Mouse (Mus musculus) MEL (cell line): Measurements from ENCODE around the gene Acot10. TPM values are rescaled to one million over a fixed set of nuclear protein-coding genes. Genes with fewer than 3 reads are reported as not detected.
A peak's percentile ranks its signal among the peaks of the same experiment; 100 is the strongest.
"Not testable (repeated sequence)": the region's sequence is repeated elsewhere in the genome, so short reads cannot be mapped to it uniquely, and the experiment has no call there.

Experiments
- DNase-seq: peaks from one replicate; pipeline ENCODE4 v3.0.0; 2011; ENCODE audit warnings: low read depth, low spot score
- H3K27ac ChIP-seq: 2 replicates; pipeline ENCODE4 v1.5.1; 2012; ENCODE audit warnings: low read depth, mild to moderate bottlenecking, control low read depth, low read length, moderate library complexity; ENCODE audit not compliant: control insufficient read depth
- H3K27me3 ChIP-seq, 2 experiments: fragments of 150-350 bp in 1 of 2; sonication (generic) in 1 of 2; 2 replicates each; pipeline ENCODE4 v1.6.1; 2012; ENCODE audit warnings: low read length in 2 of 2, mild to moderate bottlenecking in 2 of 2, improper control_type of control experiment in 1 of 2, moderate library complexity in 1 of 2; ENCODE audit not compliant: insufficient read depth in 2 of 2, control insufficient read depth in 1 of 2
- H3K36me3 ChIP-seq, 2 experiments: 2 replicates each; pipeline ENCODE4 v1.6.1; 2012 to 2014; ENCODE audit warnings: low read length in 2 of 2, improper control_type of control experiment in 1 of 2, inconsistent platforms in 1 of 2, mild to moderate bottlenecking in 1 of 2; ENCODE audit not compliant: insufficient read depth in 2 of 2, control insufficient read depth in 1 of 2
- H3K4me1 ChIP-seq, 2 experiments: fragments of 150-350 bp in 1 of 2; sonication (generic) in 1 of 2; 2 replicates each; pipeline ENCODE4 v1.6.1; 2012; ENCODE audit warnings: low read length in 2 of 2, improper control_type of control experiment in 1 of 2, mild to moderate bottlenecking in 1 of 2; ENCODE audit not compliant: insufficient read depth in 2 of 2, control insufficient read depth in 1 of 2
- H3K4me3 ChIP-seq, 2 experiments: fragments of 150-350 bp in 1 of 2; sonication (generic) in 1 of 2; 2 replicates each; pipeline ENCODE4 v1.5.1; 2012; ENCODE audit warnings: low read depth in 2 of 2, low read length in 2 of 2, mild to moderate bottlenecking in 2 of 2, moderate library complexity in 2 of 2, control low read depth in 1 of 2, improper control_type of control experiment in 1 of 2; ENCODE audit not compliant: control insufficient read depth in 1 of 2, insufficient read depth in 1 of 2
- H3K79me2 ChIP-seq: 2 replicates; pipeline ENCODE4 v1.6.1; 2012; ENCODE audit warnings: mild to moderate bottlenecking, low read length, moderate library complexity; ENCODE audit not compliant: control insufficient read depth, poor library complexity, insufficient read depth
- H3K9ac ChIP-seq: 2 replicates; pipeline ENCODE4 v1.6.1; 2012; ENCODE audit warnings: low read depth, mild to moderate bottlenecking, control low read depth, low read length, moderate library complexity; ENCODE audit not compliant: control insufficient read depth, poor library complexity, severe bottlenecking
- H3K9me3 ChIP-seq: fragments of 150-350 bp; sonication (generic); replicated peaks from 2 replicates; pipeline ENCODE4 v1.6.1; 2012; ENCODE audit warnings: mild to moderate bottlenecking, low read length, improper control_type of control experiment, moderate library complexity; ENCODE audit not compliant: insufficient read depth
- BHLHE40 ChIP-seq: IDR thresholded peaks from 2 replicates; pipeline ENCODE4 v1.6.1; 2012; ENCODE audit warnings: low read depth, mild to moderate bottlenecking, inconsistent platforms, low read length, improper control_type of control experiment, borderline replicate concordance
- CHD2 ChIP-seq: IDR thresholded peaks from 2 replicates; pipeline ENCODE4 v1.6.1; 2011; ENCODE audit warnings: low read length, improper control_type of control experiment
- ETS1 ChIP-seq: IDR thresholded peaks from 2 replicates; pipeline ENCODE4 v1.6.1; 2012; ENCODE audit warnings: low read depth, mild to moderate bottlenecking, inconsistent platforms, low read length, improper control_type of control experiment, moderate library complexity
- GABPA ChIP-seq: IDR thresholded peaks from 2 replicates; pipeline ENCODE4 v1.6.1; 2012; ENCODE audit warnings: low read depth, mild to moderate bottlenecking, inconsistent platforms, low read length, improper control_type of control experiment, moderate library complexity
- HCFC1 ChIP-seq: IDR thresholded peaks from 2 replicates; pipeline ENCODE4 v1.6.1; 2012; ENCODE audit warnings: low read depth, mild to moderate bottlenecking, inconsistent platforms, low read length, improper control_type of control experiment, moderate library complexity
- JUND ChIP-seq: IDR thresholded peaks from 2 replicates; pipeline ENCODE4 v1.6.1; 2011; ENCODE audit warnings: low read depth, mild to moderate bottlenecking, improper control_type of control experiment, low read length
- KAT2A ChIP-seq: conservative IDR thresholded peaks from 2 replicates; pipeline ENCODE4 v1.6.1; 2012; ENCODE audit warnings: low read depth, low read length, improper control_type of control experiment, inconsistent platforms
- MAFK ChIP-seq: IDR thresholded peaks from 2 replicates; pipeline ENCODE4 v1.6.1; 2011; ENCODE audit warnings: low read depth, mild to moderate bottlenecking, low read length, improper control_type of control experiment, borderline replicate concordance
- MYB ChIP-seq: IDR thresholded peaks from 2 replicates; pipeline ENCODE4 v1.6.1; 2011; ENCODE audit warnings: mild to moderate bottlenecking, low read depth, low read length, improper control_type of control experiment
- NELFE ChIP-seq: IDR thresholded peaks from 2 replicates; pipeline ENCODE4 v1.6.1; 2011; ENCODE audit warnings: low read depth, low read length, improper control_type of control experiment
- NRF1 ChIP-seq: IDR thresholded peaks from 2 replicates; pipeline ENCODE4 v1.6.1; 2014; ENCODE audit warnings: low read depth, mild to moderate bottlenecking, inconsistent platforms, low read length, improper control_type of control experiment, moderate library complexity; ENCODE audit not compliant: poor library complexity, insufficient read depth, severe bottlenecking
- POLR2A ChIP-seq, 2 experiments: IDR thresholded peaks; 2 replicates each; pipeline ENCODE4 v1.6.1; 2011 to 2012; ENCODE audit warnings: low read length in 2 of 2, mild to moderate bottlenecking in 2 of 2, control low read depth in 1 of 2, improper control_type of control experiment in 1 of 2, low read depth in 1 of 2, moderate library complexity in 1 of 2; ENCODE audit not compliant: control insufficient read depth in 1 of 2, insufficient read depth in 1 of 2, poor library complexity in 1 of 2
- POLR2AphosphoS2 ChIP-seq: IDR thresholded peaks from 2 replicates; pipeline ENCODE4 v1.6.1; 2011; ENCODE audit warnings: low read length, improper control_type of control experiment
- RAD21 ChIP-seq: IDR thresholded peaks from 2 replicates; pipeline ENCODE4 v1.6.1; 2011; ENCODE audit warnings: mild to moderate bottlenecking, low read depth, low read length, improper control_type of control experiment
- SIN3A ChIP-seq: IDR thresholded peaks from 2 replicates; pipeline ENCODE4 v1.6.1; 2012; ENCODE audit warnings: low read length, improper control_type of control experiment, inconsistent platforms
- TCF12 ChIP-seq: IDR thresholded peaks from 2 replicates; pipeline ENCODE4 v1.6.1; 2014; ENCODE audit warnings: low read depth, mild to moderate bottlenecking, inconsistent platforms, low read length, improper control_type of control experiment, moderate library complexity
- UBTF ChIP-seq: IDR thresholded peaks from 2 replicates; pipeline ENCODE4 v1.6.1; 2012; ENCODE audit warnings: low read depth, mild to moderate bottlenecking, inconsistent platforms, low read length, improper control_type of control experiment, moderate library complexity, borderline replicate concordance; ENCODE audit not compliant: insufficient read depth
- USF1 ChIP-seq: IDR thresholded peaks from 2 replicates; pipeline ENCODE4 v1.6.1; 2014; ENCODE audit warnings: low read depth, mild to moderate bottlenecking, inconsistent platforms, low read length, improper control_type of control experiment, moderate library complexity
- polyA plus RNA-seq, 2 experiments: library from polyadenylated mRNA; stranded (reverse) in 1 of 2; unstranded in 1 of 2; fragments of >175 nt in 1 of 2; fragments of >200 nt in 1 of 2; gene quantifications; 2 replicates each; pipeline versions ENCODE4 v1.2.1 to v1.2.4; 2012; ENCODE audit warnings: low replicate concordance in 2 of 2, low read depth in 1 of 2; ENCODE audit not compliant: insufficient read length in 2 of 2, insufficient read depth in 1 of 2, missing spikeins in 1 of 2
- total RNA-seq: library from RNA; depleted of rRNA; stranded (reverse); fragments of 300-350 nt; gene quantifications from 2 replicates; pipeline ENCODE4 v1.2.3, GENCODE M21; 2012

Acot10 gene
- total and polyA plus RNA-seq, 3 experiments: 0.10 to 0.31 TPM; not detected in 1

DNA sequence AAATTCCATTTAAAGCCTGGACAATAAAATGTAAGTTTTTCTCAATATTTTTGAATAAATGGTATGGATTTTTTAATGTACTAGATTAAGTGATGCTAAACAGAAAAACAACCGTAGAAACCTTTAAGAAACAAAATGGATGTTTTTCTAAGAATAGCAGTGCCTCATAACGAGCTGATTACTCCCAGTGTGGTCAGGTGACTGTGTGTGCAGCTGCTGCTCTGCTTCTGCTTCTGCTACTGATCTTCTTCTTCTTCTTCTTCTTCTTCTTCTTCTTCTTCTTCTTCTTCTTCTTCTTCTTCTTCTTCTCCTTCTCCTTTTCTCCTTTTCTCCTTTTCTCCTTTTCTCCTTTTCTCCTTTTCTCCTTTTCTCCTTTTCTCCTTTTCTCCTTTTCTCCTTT is 3.0 kb upstream of the Acot10 start:
- H3K9me3 ChIP-seq, H3K27me3 ChIP-seq, H3K4me1 ChIP-seq, H3K9ac ChIP-seq, H3K27ac ChIP-seq, H3K79me2 ChIP-seq, H3K4me3 ChIP-seq, H3K36me3 ChIP-seq, DNase-seq: not testable (repeated sequence)
- peak; percentile 55; the same call in 1 of the 2 replicates for TF ChIP-seq USF1

DNA sequence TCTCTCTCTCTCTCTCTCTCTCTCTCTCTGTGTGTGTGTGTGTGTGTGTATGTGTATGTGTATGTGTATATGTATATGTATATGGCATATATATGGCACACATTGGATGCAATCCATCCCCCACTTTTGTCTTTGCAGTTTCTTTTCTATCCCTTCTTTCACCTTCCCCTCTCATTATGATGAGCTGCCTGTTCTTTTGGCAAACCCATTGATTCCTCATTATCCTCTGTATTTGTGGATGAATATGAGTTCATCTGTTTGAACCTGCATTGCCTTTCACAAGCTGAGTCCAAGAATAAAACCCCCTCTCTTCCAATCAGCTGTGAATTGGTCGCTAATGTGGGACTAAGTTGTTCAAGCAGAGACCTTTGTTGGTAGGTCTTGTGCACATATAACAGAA is 1.4 kb upstream of the Acot10 start:
- no peak overlapping the region for H3K9ac ChIP-seq
- no peak for DNase-seq
- TF ChIP-seq GABPA (no peak), ETS1 (no peak), KAT2A (no peak), JUND (no peak), POLR2A (IDR thresholded peaks at IDR 0.05; ENCODE audit: control insufficient read depth in 1 of 2, insufficient read depth in 1 of 2, low read depth in 1 of 2, low read length in 2 of 2, poor library complexity in 1 of 2) (no peak), TCF12 (no peak), BHLHE40 (no peak), CHD2 (no peak), HCFC1 (no peak), UBTF (no peak), RAD21 (no peak), POLR2AphosphoS2 (no peak), MAFK (no peak), MYB (no peak), NRF1 (no peak), SIN3A (no peak), NELFE (no peak)
- TF ChIP-seq, all 39 proteins: peak for 0
- no peaks in the 10 kb centered on the region for H3K4me1 ChIP-seq
- H3K36me3 ChIP-seq: no peaks in the 10 kb centered on the region
- H3K4me3 ChIP-seq: no peak overlapping the region
- H3K79me2 ChIP-seq: no peaks in the 10 kb centered on the region
- H3K27me3 ChIP-seq: no peaks in the 10 kb centered on the region
- H3K27ac ChIP-seq: no peak overlapping the region
- H3K9me3 ChIP-seq: no peaks in the 10 kb centered on the region
